Mouse (Mus musculus): ENCODE data around the gene Sec23b.

Gene Sec23b

DNA sequence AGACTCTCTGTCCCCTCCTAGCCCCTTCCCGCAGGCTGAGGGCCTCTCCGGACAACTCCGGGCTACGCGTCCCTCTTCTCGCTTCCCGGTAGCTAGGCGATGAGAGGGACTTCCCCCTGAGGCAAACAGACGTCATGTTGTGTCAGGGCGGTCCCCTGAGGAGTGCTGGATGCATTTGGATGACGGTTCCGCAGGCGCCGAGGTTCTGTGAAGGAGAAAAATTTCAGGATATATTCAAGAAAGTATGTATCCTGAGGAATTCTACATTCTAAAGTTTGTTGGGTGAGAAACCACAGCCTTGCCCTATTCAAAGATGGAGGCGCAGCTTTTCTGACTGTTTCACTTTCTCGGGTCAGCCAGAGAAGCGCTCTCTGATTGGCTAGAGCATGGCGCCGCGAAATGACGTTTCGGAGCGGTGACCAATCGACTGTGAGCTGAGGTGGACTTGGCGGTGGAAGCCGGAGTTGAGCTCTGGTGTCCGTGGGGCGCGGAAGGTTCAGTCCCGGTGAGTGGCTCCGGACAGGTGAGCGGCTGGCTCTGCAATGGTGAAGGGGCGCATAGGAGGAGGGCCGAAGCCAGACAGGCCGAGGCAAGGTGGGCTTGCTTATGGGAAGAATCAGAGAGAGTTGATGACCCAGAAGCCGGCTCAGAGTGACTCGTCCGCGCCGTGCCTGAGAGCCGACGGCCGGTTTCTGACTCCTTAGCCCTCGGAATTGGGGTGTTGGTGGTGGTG is at the start of gene Sec23b:
Sec23b (plus strand) TSS at position 410 of the 733 bp plus-strand sequence.
- DNase-seq (ENCODE audit: low read depth), result peak; percentile 98

DNA sequence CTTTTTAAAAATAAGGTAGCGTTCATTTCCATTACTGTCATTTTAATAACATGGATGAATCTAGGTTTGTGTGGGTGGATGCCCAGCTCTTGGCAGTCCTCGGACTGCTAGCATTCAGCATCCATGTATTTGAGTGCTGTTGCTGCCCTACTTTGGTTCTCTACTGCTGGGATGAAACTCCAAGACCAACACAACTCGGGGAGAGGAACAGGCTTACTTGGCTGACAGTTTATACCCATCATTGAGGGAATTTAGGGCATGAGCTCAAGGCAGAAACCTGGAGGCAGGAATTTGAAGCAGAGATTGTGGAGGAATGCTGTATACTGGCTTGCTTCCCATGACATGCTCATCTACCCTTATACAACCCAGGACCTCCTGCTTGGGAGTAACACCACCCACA is 41.4 kb upstream of the Sec23b start:
- no peak for DNase-seq (ENCODE audit: low read depth)

DNA sequence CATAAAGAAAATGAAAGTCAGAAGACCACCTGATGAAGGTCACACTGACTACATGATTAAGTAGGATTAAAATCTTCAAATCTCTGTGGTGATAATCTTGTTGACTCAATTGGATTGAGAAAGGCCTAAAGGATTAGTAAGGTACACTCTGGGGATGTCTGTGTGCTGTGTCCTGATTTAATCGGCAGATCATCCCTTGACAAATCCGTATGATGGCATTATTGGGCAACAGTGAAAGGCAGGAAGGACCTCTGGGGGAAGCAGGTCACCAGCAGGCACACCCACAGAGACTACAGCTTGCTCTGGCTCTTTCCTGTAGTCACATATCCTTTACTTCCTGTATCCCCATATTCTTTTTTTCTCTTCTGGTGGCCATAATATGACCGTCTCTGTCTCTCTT is 36.3 kb upstream of the Sec23b start:
- DNase-seq (ENCODE audit: low read depth), result peak; percentile 27

DNA sequence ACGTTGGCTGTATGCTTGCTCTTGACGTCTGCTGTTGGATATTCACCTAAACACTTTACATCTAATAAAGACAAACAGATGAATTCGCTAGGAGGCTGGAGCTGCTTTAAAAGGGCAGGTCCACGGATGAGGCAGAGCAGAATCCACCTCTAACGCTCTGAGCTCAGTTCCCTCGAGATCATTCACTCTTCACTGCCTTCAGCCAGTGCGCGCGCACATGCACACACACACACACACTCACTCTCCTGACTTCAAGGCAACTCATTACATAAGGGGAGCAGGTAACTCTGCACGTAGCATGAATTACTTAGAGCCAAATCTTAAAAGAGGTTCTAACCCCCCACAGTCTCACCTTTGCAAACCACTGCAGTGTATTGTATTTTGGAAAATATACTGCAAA is 30.2 kb upstream of the Sec23b start:
- DNase-seq (ENCODE audit: low read depth), result no peak

DNA sequence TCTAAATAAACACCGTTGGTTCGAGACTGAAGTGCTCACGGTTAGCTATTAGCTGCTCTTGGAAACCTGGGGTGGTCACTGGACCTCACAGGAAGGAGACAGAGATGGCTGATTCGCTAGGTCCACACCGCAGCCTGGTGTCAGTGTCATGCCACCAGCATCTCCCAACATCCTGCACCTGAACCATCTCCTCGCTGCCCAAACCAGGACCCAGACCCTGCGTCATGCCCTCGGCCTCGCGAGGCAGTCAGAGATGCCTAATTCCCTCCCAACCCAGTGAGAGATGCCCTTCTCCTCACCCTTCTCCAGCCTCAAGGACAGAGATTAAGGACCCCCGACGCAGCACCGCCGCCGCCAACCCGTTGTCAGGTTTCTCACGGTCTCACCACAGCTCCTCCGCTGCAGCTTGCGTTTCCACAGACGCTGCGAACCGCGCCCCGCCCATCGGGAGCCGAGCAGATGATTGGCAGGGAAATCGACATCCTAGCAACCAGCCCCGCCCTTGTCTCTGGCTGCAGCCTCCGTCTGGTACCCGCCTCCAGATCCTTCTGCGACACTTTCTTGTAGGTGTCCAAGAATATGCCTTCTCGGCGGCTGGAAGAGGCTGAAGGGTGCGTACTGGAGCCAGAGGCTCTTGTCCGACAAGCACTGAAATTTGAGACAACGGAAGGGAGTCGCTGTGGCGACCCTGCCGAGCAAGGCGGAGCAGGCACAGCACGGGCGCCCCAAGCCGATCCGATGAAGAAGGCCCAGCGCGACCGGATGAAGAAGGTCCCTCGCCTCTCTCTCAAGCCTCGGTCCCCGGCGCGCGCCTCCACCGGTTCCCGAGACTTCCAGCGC is 28.8 kb upstream of the Sec23b start, which contains the start of the genes Dzank1 and Polr3f:
Dzank1 (minus strand) TSS at position 434 of the 840 bp plus-strand sequence.
Polr3f (plus strand) TSS at position 738 of the 840 bp plus-strand sequence.
- DNase-seq (ENCODE audit: low read depth), result peak; percentile 97

DNA sequence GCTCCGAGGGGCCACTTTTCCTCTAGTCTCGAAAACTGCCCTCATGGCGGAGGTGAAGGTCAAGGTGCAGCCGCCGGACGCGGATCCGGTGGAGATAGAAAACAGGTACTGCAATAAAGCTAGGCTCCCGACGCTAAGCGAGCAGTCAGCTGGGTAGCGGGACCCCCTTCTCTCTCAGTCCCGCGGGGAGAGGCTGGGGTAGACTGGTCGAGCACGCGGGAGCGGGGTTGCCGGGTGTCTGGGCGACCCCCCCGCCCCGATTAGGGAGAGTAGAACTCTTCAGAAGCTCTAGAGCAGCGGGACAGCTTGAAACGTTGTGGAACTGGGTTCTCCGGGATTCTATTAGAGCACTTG is 28.2 kb upstream of the Sec23b start:
- DNase-seq (ENCODE audit: low read depth), result no peak

DNA sequence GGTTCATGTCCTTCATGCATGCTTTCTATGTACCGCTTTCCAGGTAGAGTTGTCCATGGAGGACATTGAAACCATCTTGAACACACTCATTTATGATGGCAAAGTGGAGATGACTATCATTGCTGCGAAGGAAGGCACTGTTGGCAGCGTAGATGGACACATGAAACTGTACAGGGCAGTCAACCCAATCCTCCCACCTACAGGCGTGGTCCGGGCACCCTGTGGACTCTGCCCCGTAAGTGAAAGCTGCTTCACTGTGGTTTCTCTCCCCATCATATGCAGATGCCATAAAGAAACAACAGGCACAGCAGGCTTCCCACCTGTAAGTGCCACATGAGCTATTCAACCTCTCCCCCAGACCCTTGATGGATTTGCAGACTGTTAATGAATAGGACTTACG is 18.9 kb upstream of the Sec23b start:
- no peak for DNase-seq (ENCODE audit: low read depth)

DNA sequence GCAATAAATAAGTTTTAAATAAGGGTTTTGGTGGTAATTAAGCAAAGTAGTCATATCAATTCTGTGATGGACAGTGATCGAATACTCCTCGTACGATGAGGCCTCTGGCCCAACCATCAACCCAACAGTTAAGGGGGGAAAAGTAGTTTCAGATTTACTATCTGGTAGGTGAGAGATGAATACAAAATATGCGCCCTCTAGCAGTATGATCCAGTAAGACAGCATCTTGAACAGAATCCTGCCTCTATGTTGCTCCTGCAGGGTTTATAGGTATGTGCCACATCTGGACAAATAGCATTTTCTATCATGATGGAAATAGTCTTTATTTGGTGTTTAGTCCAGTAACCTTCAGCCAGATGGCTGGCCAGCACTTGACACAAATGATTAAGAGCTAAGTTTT is 14.8 kb upstream of the Sec23b start:
- peak; percentile 21 for DNase-seq (ENCODE audit: low read depth)

DNA sequence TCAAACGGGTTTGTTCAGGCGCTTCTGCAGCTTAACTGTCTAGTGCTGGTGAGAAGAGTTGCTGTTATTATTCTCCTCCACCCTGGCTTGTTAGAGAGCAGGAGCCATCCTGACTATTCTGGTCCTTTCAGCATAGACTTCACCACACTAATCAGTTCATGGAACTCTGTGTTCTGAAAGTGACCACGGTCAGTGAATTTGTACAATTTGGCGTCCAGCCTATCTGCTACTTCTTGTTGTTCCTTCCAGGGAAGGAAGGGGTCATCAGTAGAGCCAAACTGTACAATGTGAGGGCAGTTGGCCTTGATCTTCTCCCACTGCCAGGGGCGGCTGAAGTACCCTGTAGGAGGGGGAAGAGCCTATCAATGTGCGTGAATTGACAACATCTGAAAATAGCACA is 12.4 kb upstream of the Sec23b start:
- DNase-seq (ENCODE audit: low read depth), result no peak

DNA sequence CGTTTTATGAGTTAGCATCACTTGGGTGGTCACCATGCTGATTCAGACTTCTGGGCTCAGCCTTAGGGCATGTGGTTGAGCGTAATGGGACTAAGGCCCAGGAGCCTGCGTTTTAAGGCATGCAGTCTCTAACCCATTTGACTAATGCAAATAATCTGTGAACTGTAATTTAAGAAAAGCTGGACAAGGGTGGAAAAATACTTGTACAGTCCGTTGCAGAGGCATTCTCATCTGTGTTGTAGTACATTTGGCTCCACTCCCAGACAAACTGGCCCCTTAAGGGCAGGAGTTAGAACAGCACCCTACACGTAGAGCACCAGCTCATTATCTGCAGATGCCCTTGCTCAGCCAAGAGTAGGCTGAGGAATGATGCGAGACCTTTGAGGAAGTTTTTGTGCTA is 11.4 kb upstream of the Sec23b start:
- DNase-seq (ENCODE audit: low read depth), result no peak

DNA sequence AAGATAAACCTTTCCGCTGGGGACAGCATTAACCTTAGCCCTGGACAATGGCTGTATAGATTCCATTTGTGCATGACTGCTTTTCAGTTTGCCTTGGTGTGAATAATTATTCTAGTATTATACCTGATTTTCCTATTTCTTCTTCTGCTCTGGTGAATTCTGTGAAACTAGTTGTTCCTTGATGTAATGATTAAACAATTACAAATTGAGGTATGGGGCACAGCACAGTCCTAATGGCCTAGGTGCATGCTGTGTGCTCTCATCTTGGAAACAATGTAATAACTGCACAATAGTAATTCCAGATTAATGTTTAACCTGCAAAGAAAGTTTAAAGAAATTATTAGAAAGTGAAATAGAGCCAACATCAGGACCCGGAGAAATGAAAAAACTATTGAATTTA is 11.0 kb upstream of the Sec23b start:
- no peak for DNase-seq (ENCODE audit: low read depth)

DNA sequence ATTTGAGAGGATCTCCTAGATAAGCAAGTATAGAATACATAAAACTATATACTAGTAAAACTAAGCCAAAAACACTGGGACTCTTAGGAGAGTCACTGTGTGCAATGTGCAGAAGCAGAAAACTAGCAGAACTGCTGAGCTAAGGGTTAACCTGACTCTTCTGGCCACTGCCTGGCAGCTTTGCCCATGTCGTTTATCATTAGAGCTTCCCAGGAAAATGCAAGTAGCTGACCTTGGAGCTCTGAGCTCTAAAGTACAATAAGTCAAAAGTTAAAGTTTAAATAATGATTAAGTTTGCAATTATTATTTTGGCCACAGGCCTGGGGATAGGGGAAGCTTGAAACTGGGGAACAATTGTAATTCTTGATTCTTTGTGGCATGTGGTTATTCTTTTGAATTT is 10.5 kb upstream of the Sec23b start:
- no peak for DNase-seq (ENCODE audit: low read depth)

DNA sequence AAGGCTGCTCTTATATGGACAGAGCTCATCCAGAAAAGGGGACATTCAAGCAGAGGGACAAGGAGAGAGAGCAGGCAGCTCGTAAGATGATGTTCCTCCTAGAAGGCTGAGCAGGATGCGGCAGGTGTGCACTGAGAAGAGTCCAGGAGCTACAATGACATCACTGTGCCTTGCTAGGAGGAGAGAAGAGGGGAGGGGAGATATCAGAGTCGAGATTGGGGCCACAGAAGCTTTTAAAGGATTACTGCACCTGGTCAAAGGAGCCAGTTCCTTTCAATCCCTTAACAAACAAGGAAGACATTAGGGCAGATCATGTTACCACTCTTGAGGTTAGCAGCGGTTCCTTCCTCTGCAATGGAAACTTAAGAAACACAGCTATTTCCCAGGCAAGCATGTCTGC is 8.5 kb upstream of the Sec23b start:
- DNase-seq (ENCODE audit: low read depth), result peak; percentile 67

DNA sequence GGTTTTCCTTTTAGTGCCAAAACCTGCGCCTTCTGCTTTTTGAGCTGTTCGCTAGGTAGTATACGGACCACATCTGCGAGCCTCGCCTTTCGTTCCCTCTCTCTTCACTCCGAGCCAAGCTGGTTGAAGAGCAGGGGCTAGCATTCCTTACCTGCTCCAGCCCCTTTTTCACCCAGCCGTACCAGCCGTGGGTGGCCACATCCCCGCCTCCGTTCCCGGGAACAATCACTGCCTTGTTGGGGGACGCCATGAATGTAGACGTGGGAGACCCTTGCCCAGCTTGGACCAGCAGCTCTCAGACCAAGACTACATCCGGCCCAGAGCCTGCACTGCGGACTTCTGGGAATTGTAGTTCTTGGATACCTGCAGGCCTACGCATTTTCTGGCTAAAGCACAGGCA is 5.5 kb upstream of the Sec23b start, which contains the start of gene Rbbp9:
Rbbp9 (minus strand) TSS at position 341 of the 400 bp plus-strand sequence.
- DNase-seq (ENCODE audit: low read depth), result peak; percentile 71

DNA sequence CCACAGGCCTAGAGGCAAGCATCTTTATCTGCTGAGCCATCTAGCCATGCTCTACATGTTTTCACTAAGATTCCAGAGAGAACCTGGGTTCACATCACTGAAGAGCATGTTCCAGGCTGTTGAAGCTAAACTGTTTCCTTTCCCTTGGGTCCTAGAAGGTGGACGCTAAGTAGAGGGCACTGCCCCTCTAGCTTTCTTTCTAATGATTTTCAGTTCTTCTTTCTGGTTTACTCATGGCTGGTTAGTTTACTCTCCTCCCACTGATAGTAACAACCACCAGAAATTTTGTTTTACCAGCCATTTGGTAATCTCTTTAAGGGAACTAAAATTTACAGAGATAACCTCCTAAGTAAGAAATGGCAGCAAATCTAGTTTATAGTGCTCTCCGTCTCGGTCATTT is 2.1 kb upstream of the Sec23b start:
- no peak for DNase-seq (ENCODE audit: low read depth)

DNA sequence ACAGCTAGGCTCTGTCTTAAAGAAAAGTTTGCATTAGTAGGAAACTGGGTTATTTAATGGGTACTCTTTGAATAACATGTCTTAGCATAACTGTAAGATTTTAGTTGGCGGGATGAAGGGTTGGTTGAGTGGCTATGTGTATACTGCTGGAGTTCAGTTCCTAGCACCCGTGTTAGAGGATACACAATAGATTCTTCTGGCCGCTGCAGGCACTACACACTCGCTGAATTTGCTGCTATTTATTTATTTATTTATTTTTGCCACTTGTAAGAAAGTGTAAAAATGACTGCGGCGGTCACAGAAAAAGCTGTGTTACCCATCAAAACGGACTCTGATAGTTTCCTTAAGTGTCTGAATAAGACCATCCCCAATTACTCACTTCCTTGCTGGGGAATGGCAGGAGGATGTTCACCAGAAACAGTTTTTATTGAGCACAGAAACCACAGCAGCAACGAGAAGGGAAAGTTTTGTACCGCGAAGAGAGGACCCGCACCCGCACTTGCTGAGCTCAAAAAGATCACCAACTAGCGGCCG is 676 bp upstream of the Sec23b start:
- DNase-seq (ENCODE audit: low read depth), result no peak

DNA sequence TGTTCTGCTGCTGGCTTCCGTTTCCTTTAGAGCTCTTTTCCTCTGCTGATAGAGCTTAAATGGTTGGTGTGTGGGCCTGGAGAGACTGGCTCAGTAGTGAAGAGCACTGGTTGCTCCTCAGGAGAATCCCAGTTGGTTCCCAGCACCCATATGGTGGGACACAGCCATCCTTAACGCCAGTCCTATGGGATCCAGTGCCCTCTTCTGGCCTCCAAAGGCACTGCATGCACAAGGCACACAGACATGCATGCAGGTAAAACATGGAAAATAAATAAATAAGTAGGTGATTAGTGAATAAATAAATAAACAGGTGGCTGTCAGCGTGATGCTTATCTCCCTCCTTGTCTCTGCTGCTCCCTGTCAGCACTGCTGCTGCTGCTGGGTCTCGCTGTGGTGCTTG is 32.7 kb downstream of the Sec23b start:
- no peak for DNase-seq (ENCODE audit: low read depth)

DNA sequence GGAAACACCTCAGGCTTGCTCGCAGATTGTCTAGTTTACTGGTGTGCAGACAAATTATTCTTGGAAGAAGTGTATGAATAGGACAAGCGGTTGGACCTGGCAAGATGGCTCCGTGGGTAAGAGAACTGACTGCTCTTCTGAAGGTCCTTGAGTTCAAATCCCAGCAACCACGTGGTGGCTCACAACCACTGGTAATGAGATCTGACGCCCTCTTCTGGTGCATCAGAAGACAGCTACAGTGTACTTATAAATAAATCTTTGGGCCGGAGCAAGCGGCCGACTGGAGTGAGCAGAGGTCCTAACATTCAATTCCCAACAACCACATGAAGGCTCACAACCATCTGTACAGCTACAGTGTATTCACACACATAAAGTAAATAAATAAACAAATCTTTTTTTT is 37.0 kb downstream of the Sec23b start:
- peak; percentile 44 for DNase-seq (ENCODE audit: low read depth)

DNA sequence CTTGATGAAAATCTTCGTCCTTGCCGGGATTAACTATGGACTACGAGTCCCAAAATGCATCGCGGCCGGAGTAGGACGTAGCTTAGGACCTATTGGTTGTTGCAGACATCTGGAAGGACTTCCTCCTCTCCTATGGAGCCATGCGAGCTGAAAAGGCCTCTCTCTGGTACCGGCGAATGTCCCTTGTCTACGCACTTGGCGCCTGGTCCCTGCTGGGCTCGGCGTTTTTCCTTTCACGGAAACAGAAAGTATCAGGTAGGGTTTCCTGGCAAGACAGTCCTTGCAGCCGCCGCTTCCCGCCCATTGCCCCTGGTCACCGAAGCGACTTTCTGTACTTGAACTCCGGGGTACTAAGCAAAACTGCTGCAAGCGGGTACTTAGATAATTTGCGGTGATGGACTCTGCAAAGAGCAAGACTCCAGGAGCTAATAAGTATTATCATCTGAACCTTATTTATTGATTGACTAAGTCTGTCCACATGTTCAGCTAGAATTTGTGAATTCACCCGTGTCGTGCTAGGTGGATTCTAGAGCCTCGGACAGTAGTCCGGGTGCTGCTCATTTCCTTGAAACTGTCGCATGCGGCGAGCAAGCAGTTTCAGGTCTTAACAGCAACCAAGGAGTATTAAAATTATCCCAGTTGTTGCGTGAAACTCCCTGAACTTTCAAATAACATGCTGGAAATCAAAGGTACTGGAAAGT is 38.1 kb downstream of the Sec23b start, which contains the start of gene Smim26:
Smim26 (plus strand) TSS at position 104 of the 701 bp plus-strand sequence.
- DNase-seq (ENCODE audit: low read depth), result peak; percentile 88

DNA sequence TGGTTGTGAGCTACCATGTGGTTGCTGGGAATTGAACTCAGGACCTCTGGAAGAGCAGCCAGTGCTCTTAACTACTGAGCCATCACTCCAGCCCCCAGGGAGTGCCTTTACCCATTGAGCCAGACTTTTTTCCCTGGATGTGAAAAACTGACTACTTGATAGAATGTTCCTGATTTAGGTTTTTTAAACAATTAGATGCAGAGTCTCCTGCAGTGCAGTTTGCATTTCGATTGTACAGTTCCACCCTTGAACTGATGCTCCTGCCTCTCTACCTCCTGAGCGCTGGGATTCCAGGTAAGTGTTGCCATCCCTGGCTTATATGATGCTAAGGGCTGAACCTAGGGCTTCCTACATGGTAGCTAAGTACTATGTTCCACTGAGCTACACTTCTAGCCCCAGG is 42.0 kb downstream of the Sec23b start:
- no peak for DNase-seq (ENCODE audit: low read depth)

DNA sequence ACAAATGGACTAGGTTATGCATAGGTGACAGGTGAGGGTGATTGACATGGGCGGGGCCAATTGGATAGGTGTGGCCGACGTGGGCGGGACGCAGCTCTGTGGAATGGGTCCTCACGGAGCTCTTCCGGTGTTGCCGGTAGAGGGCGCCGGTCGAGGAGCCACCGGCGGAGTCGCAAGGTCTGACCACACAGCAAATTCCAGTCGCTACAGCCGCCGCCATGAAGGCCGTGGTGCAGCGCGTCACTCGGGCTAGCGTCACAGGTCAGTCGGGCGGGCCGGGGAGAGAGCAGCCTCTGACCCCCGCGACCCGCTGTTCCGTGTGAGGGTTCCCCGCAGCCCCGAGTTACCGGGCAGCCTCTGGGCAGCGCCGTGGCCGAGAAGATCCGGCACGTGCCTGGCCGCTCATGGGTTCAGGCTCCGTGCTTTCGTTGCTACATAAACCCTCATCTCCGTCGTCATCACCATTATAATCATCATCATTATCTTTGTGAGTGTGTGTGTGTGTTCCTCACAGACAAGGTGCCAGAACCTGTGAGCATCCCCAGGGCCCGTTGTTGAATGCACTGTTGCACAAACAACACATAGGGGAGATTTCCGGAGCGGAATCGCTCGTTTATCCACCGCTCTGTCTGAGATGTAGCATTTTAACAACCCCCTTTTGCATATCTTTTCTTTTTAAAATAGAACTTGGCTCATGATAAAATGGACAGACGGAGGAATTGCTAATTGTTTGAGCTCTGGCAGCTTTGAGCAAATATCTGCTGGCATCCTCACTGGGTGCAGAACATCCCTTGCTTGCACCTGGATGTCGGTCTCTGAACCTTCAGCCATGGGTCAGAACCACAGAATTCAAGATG is 44.0 kb downstream of the Sec23b start, which contains the start of gene Dtd1:
Dtd1 (plus strand) TSS at position 67 of the 857 bp plus-strand sequence.
- DNase-seq (ENCODE audit: low read depth), result peak; percentile 86
